ENCODE assay signal across 19 mouse cellular contexts in the genomic region with DNA sequence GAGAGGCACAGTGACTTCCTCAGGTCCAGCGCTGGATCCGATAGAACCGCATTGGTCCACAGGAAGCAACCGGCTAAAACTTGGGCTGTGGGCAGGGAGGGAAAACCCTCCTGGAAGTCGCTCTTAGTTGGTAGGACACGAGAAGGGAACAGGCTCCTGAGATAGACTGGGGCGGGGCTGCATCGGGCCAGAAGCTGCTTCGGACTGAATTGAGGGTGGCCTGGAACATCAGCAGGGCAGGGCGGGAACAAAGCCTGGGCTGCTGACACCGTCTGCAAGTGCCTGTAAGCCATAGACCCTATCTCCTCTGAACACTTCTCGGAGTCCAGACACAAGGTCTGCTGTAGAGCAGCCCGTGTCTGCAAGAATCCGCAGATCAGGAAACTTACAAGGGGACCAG. TPM values are rescaled to one million over a fixed set of nuclear protein-coding genes. Genes with fewer than 3 reads are reported as not detected.
A peak's percentile ranks its signal among the peaks of the same experiment; 100 is the strongest.
DNase-seq lines count a peak whose midpoint lies in the region; ATAC-seq and TF ChIP-seq lines count a peak whose summit lies in the region.
"Had no signal": no experiment of that assay in that cellular context is flagged by ENCODE, and none has a peak within 500 bp of the region (broad histone marks: within the 10 kb centered on the region; RNA-seq: fewer than 3 reads in every experiment).

No protein-coding gene starts in this region.

- H3K4me3 ChIP-seq in heart, embryonic 11.5 days (ENCODE audit: low read depth, low read length): peak overlapping the region; percentile 14
- H3K4me3 ChIP-seq in E14TG2a.4 (replicated peaks; ENCODE audit: low read length): peak overlapping the region; percentile 45
- H3K4me3 ChIP-seq in liver, embryonic 15.5 days (replicated peaks): peak overlapping the region; percentile 49
- H3K4me3 ChIP-seq: left cerebral cortex, adult 2 months; limb, embryonic 12.5 days; midbrain, embryonic 12.5 days; neural tube, embryonic 15.5 days had no signal

- peak overlapping the region; percentile 12; the same call in 1 of the 2 replicates for H3K9ac ChIP-seq in heart, embryonic 11.5 days (ENCODE audit: low read depth, low read length)
- H3K9ac ChIP-seq in liver, embryonic 15.5 days: peak overlapping the region; percentile 71
- H3K9ac ChIP-seq: limb, embryonic 12.5 days; midbrain, embryonic 12.5 days; neural tube, embryonic 15.5 days had no signal

- TF ChIP-seq CTCF in E14TG2a.4 (conservative IDR thresholded peaks at IDR 0.05; ENCODE audit: low read length): no peak

- H3K4me1 ChIP-seq in heart, embryonic 11.5 days (ENCODE audit: control insufficient read depth, insufficient read depth, low read length): peaks cover 21% of the 10 kb centered on the region
- H3K4me1 ChIP-seq in E14TG2a.4 (replicated peaks; ENCODE audit: low read depth, low read length): peaks cover 71% of the 10 kb centered on the region
- peaks cover 92% of the 10 kb centered on the region for H3K4me1 ChIP-seq in liver, embryonic 15.5 days (replicated peaks)

- H3K9me3 ChIP-seq in heart, embryonic 11.5 days (replicated peaks; ENCODE audit: control insufficient read depth, low read length): no peaks in the 10 kb centered on the region
- no peaks in the 10 kb centered on the region for H3K9me3 ChIP-seq in E14TG2a.4 (ENCODE audit: low read length)
- H3K9me3 ChIP-seq in liver, embryonic 15.5 days (replicated peaks): no peaks in the 10 kb centered on the region
- H3K9me3 ChIP-seq: limb, embryonic 12.5 days; midbrain, embryonic 12.5 days; neural tube, embryonic 15.5 days had no signal

- H3K27ac ChIP-seq in heart, embryonic 11.5 days (ENCODE audit: low read depth, low read length): peak overlapping the region; percentile 83
- H3K27ac ChIP-seq in liver, embryonic 15.5 days (replicated peaks): peak overlapping the region; percentile 99
- H3K27ac ChIP-seq: left cerebral cortex, adult 2 months; limb, embryonic 12.5 days; midbrain, embryonic 12.5 days; neural tube, embryonic 15.5 days had no signal

- H3K36me3 ChIP-seq in heart, embryonic 11.5 days (ENCODE audit: control insufficient read depth, insufficient read depth, low read length): no peaks in the 10 kb centered on the region
- H3K36me3 ChIP-seq in E14TG2a.4 (ENCODE audit: insufficient read depth, low read length): no peaks in the 10 kb centered on the region
- no peaks in the 10 kb centered on the region for H3K36me3 ChIP-seq in liver, embryonic 15.5 days (replicated peaks)
- H3K36me3 ChIP-seq: G1E; limb, embryonic 12.5 days; midbrain, embryonic 12.5 days; neural tube, embryonic 15.5 days had no signal

- peak; percentile 55; the same call in 1 of the 2 replicates for ATAC-seq in heart, embryonic 11.5 days (replicated peaks; ENCODE audit: insufficient number of reproducible peaks, low FRiP score, low TSS enrichment)
- ATAC-seq in erythroblast, adult 5-6 weeks (replicated peaks; ENCODE audit: low FRiP score, poor library complexity, severe bottlenecking): peak; percentile 21
- ATAC-seq in liver, embryonic 15.5 days (ENCODE audit: insufficient read depth): peak; percentile 20

- peak overlapping the region; percentile 50 for H3K4me2 ChIP-seq in heart, embryonic 11.5 days
- H3K4me2 ChIP-seq in liver, embryonic 15.5 days: peak overlapping the region; percentile 74
- H3K4me2 ChIP-seq: limb, embryonic 12.5 days; midbrain, embryonic 12.5 days; neural tube, embryonic 15.5 days had no signal

- no peak for DNase-seq in heart, postnatal 4 days
- no peak for DNase-seq in kidney, postnatal 10 days
- DNase-seq in thymus, postnatal 25 days: no peak
- DNase-seq in cerebellum, postnatal 10 days: no peak
- DNase-seq: adrenal gland, adult 8-10 months; cerebellum, adult 9-11 months; heart, postnatal 36 days; lung, postnatal 36 days; thymus, postnatal 36 days had no signal

- 32% methylated on average over 14 of the region's 14 CpGs for WGBS in heart, embryonic 11.5 days (ENCODE audit: insufficient replicate concordance)
- 25% methylated on average over 14 of the region's 14 CpGs for WGBS in liver, embryonic 15.5 days (ENCODE audit: insufficient replicate concordance)

- peaks cover 5% of the 10 kb centered on the region; the same call in 1 of the 2 replicates for H3K27me3 ChIP-seq in heart, embryonic 11.5 days (ENCODE audit: control insufficient read depth, insufficient read depth, low read length)
- H3K27me3 ChIP-seq in E14TG2a.4 (ENCODE audit: insufficient read depth, low read length): peaks cover 20% of the 10 kb centered on the region
- H3K27me3 ChIP-seq in liver, embryonic 15.5 days: peaks cover 23% of the 10 kb centered on the region; the same call in 1 of the 2 replicates
- H3K27me3 ChIP-seq: neural tube, embryonic 15.5 days had no signal

RNA-seq across cellular contexts. Expression of gene Slc4a1, which starts 6.9 kb away (rescaled TPM):
- 102 and 112 TPM in 2 replicates for polyA plus RNA-seq in heart, embryonic 11.5 days (2014; fragmentation: Nextera tagmentation; extraction: Ambion mirVana)
- total RNA-seq in heart, postnatal 4 days (2021): 10 to 100 TPM in 1 of 2 experiments, 1 to 10 TPM in 1; 7.2 to 22.1 TPM
- 4,977 and 5,433 TPM in 2 replicates for total RNA-seq in erythroblast, adult 5-6 weeks (2015; ENCODE audit: low replicate concordance)
- 6,454 and 7,565 TPM in 2 replicates for total RNA-seq in erythroblast, adult 5-6 weeks (2017; ENCODE audit: low replicate concordance)
- 1,073 and 1,204 TPM in 2 replicates for polyA plus RNA-seq in liver, embryonic 15.5 days (2015; fragmentation: Nextera tagmentation; extraction: Ambion mirVana)
- polyA plus RNA-seq: small intestine, adult 2 months had no signal

RNA-seq across cellular contexts. Expression of gene Rundc3a, which starts 20.3 kb away (rescaled TPM):
- 1.3 TPM in 2 replicates for polyA plus RNA-seq in heart, embryonic 11.5 days (2014; fragmentation: Nextera tagmentation; extraction: Ambion mirVana)
- 1 to 10 TPM in 1 of 2 experiments, under 1 TPM in 1; 0.50 to 1.9 TPM for total RNA-seq in heart, postnatal 4 days (2021)
- total RNA-seq in erythroblast, adult 5-6 weeks (2015; ENCODE audit: low replicate concordance): 3.1 TPM in 1 of 2 replicates, not detected in the other
- 2.7 and 7.5 TPM in 2 replicates for total RNA-seq in erythroblast, adult 5-6 weeks (2017; ENCODE audit: low replicate concordance)
- 2.2 and 2.4 TPM in 2 replicates for polyA plus RNA-seq in liver, embryonic 15.5 days (2015; fragmentation: Nextera tagmentation; extraction: Ambion mirVana)
- polyA plus RNA-seq: G1E had no signal

RNA-seq across cellular contexts. Expression of gene Slc25a39, which starts 34.8 kb away (rescaled TPM):
- polyA plus RNA-seq in heart, embryonic 11.5 days (2014; fragmentation: Nextera tagmentation; extraction: Ambion mirVana): 274 and 281 TPM in 2 replicates
- total RNA-seq in heart, postnatal 4 days (2021): 100 to 1,000 TPM; 161 to 165 TPM
- 461 and 462 TPM in 2 replicates for total RNA-seq in erythroblast, adult 5-6 weeks (2015; ENCODE audit: low replicate concordance)
- 236 and 290 TPM in 2 replicates for total RNA-seq in erythroblast, adult 5-6 weeks (2017; ENCODE audit: low replicate concordance)
- polyA plus RNA-seq in liver, embryonic 15.5 days (2015; fragmentation: Nextera tagmentation; extraction: Ambion mirVana): 451 and 525 TPM in 2 replicates

RNA-seq across cellular contexts. Expression of gene Ubtf, which starts 53.4 kb away (rescaled TPM):
- 52.4 and 56.4 TPM in 2 replicates for polyA plus RNA-seq in heart, embryonic 11.5 days (2014; fragmentation: Nextera tagmentation; extraction: Ambion mirVana)
- total RNA-seq in heart, postnatal 4 days (2021): 10 to 100 TPM; 81.9 to 89.3 TPM
- 19.0 and 22.8 TPM in 2 replicates for total RNA-seq in erythroblast, adult 5-6 weeks (2015; ENCODE audit: low replicate concordance)
- total RNA-seq in erythroblast, adult 5-6 weeks (2017; ENCODE audit: low replicate concordance): 119 and 258 TPM in 2 replicates
- polyA plus RNA-seq in liver, embryonic 15.5 days (2015; fragmentation: Nextera tagmentation; extraction: Ambion mirVana): 50.9 and 55.2 TPM in 2 replicates

RNA-seq across cellular contexts. Expression of gene Grn, which starts 57.2 kb away (rescaled TPM):
- polyA plus RNA-seq in heart, embryonic 11.5 days (2014; fragmentation: Nextera tagmentation; extraction: Ambion mirVana): 110 and 113 TPM in 2 replicates
- 100 to 1,000 TPM; 141 to 144 TPM for total RNA-seq in heart, postnatal 4 days (2021)
- total RNA-seq in erythroblast, adult 5-6 weeks (2015; ENCODE audit: low replicate concordance): 85.7 and 90.1 TPM in 2 replicates
- 26.3 and 56.1 TPM in 2 replicates for total RNA-seq in erythroblast, adult 5-6 weeks (2017; ENCODE audit: low replicate concordance)
- polyA plus RNA-seq in liver, embryonic 15.5 days (2015; fragmentation: Nextera tagmentation; extraction: Ambion mirVana): 94.8 and 121 TPM in 2 replicates

Comparison
In these comparisons a context has a peak if more than half of its experiments do, and no peak if none do; other contexts are left out.
1. RNA of gene Slc4a1, which starts 6.9 kb away (total RNA-seq): 4,977 to 7,565 TPM in erythroblast, adult 5-6 weeks; 7.2 to 22.1 TPM in heart, postnatal 4 days; every median in the first group is over 100 times any median in the second.
2. Peak in every context shown above with its lines, with median percentiles within 50 percentile points of each other: ATAC-seq and H3K4me3 ChIP-seq.